Mouse (Mus musculus) left cerebral cortex, adult 8-10 months (tissue): ENCODE measurements at regions not wholly inside any gene's neighbourhood (a gene's known extent, or its start where the extent isn't known, plus 50 kb on each side); places are given as distances from the start of the nearest gene placed in this dataset.
A peak's percentile ranks its signal among the peaks of the same experiment; 100 is the strongest.

ENCODE experiments used
- DNase-seq, 2 experiments: peaks; one replicate each; pipeline ENCODE4 v3.0.0; 2022; ENCODE audit warnings: low spot score in 2 of 2

DNA sequence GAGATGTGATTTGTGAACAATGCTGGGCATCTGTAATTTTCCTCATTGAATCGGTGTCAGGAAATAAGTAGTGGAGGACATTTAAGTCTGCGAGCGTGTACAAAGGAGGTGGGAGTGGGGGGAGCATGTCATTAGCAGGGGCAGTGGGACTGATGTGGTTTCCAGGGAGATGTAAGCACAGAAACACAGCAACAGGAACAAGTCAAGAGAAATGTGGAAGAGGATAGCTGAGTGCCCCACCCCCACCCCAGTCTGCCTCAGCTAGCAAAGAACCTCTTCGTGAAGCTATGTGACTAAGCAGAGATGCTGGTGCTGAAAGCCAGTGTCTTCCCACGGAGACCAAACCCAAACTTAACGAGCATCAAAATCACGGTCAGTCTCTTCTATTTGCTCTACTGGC lies 151.9 kb downstream of the Drd1 start:
- no peak for DNase-seq

DNA sequence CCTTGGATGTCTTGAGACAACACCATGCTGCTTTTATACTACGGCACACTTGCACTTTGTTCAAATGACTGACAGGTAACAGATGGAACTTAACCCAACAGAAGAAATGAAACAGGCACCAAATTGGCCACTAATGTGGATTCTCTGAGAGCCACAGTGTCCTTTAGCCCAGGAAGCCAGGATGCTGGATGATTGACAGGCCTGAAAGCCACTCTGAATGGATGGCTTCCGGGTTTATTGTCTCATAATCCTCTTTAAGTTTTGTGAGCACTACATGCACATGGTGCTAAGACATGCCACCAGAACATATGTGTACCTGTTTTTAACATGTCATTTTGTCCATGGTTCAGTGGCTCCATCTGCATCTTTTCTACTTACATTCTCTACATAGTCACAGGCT lies 152.7 kb downstream of the Drd1 start:
- no peak for DNase-seq

DNA sequence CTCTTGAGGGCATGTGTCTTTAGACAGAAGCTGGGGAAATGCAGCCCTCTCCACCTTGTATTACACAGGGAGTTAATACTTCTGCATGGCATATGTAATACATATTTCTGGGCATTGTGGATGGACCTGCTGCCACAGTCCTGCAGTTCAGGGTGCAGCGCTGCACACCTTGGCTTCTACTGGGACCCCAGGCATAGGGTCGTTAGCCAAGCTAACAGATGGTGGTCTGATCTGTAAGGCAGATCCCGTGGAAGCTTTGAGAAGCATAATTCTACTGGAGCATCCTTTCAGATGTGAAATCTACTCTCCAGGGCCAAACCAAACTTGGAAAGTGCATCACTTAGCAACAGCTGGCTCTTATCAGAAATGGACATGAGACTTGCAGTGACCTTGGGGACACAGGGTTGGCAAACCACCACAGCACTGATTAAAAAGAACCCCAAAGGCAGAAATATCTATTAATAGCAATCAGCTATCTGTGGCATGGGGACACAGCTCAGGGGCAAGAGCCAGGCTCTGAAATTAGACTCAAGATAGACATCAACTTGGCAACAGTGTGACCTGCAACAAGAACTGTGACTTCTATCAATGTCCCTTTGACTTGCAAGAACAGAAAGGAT lies 155.0 kb downstream of the Drd1 start:
- DNase-seq: no peak

DNA sequence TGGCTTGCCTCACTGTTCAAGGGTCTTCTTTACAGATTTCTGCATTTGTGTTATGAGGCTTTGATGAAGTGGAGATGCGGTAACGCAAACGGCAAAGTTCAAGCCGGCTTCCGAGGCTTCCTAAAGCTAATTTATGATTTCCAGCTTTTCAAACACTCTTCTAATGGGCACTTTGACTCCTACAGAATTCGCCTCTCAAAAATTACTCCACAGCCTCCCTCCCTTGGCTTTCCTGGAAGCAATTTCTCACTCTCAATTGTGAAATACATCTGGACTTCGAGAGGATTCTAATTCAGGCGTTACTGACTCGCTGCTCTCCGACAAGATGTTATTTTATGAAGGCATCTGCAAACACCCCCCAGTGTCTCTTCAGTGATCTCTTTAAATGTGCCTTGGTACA lies 157.2 kb downstream of the Drd1 start:
- DNase-seq: no peak

DNA sequence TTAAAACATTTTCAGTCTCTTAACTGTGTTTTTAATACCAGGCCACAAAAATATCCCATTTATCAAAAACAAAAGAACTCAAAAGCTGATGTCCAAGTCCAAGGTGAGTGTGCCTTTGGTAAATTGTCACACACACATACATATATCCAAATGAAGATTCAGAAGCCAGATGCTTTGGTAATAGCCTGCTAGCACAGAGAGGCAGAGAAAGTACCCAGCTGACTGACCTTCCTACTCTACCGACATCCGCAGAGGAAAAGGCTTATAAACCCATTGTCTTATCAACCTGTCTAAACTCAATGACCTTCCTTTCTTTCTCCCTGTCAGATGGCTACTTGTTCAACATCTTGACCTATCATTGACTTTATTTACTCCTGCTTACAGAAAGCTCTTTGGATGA lies 158.3 kb downstream of the Drd1 start:
- DNase-seq: no peak

DNA sequence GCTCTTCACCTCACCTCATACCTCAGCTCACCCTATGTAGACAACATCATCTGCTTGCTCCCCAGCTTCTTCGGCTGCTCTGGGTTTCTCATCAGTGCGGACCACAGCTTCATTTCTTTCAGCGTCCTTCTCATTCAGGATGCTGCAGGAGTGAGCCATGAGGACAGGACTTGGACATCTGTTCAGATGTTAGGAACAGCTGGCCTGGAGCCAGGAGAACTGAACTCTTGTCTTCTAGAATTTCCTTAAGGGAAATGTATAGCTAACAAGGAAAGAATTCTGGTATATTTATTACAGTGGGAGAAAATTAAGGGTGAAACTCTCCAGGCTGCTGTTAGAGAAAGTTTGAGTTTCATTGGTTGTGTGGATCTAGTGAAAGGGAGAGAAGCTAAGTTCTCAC lies 167.1 kb downstream of the Drd1 start:
- no peak for DNase-seq

DNA sequence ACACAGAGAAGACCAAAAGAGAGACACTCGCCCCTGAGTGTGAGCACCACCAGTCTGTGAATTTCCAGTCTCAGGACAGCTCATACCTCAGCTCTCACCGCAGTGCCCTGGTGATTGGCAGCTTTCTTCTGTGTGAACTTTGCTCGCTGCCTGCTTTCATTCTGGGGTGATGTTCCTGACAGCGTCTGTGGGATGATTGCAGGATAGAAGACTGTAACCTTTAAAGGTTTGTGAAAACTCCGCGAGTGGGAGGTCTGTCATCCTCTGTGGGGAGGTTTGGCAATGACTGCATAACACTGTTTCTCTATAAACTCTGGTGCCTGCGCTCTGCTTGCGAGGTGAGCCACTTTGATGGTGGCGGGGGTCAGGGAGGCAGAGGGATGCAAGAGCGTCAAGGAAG lies 169.7 kb downstream of the Drd1 start:
- DNase-seq: no peak

DNA sequence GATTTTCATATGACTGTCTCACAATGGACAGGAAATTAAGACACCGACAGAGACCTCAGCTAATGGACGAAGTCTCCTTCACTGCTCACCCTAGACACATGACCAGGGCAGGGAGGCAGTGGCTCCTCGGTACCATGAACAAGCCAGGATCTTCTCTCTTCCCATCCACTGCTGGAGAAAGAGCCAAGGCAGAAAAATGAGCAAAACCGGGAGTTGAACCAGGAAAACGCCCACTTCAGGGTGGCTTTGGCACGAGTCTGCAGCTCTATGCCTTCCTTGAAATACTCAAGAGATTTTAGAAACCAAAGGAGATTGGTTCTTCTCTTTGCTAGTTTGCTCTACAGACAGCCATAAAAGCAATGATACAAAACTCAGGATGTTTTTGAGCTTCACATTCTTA lies 172.3 kb downstream of the Drd1 start:
- DNase-seq: peak in 1 of 2 experiments; percentile 27

DNA sequence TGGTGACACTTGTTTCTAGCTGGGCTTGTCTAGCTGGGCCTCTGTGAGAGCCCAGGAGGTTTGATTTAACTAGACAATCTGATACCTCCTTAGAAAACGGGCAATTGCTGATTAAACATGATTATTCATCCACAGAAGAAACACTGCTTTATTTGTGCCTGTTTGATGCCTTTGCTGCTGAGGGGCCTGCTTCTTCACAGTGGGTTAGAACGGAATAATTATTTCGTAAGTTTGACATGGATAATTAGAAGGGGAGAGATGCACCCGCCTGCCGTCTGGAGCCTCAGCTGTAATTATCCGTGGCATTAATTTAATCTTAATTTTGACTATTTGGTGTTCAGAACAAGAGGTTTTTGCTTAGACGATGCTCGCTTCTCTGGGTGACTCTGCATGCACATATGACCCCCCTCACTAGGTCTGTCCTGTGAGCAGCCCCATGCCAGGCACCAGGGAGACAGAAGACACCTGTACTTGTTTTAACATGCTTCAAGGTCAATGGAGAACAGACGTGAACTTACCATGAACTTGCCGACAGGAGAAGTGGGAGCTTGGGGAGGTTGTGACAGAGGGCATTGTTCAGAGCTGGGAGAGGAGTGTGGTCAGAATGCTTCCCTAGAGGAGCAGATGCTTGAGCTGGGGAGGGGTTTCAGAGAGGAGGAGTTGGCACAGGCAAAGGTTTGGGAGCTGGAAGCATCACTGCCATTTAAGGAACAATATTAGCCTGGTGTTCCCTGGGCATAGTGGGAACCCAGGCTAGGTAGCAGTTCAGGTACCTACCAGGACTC lies 174.8 kb downstream of the Drd1 start:
- DNase-seq: no peak

DNA sequence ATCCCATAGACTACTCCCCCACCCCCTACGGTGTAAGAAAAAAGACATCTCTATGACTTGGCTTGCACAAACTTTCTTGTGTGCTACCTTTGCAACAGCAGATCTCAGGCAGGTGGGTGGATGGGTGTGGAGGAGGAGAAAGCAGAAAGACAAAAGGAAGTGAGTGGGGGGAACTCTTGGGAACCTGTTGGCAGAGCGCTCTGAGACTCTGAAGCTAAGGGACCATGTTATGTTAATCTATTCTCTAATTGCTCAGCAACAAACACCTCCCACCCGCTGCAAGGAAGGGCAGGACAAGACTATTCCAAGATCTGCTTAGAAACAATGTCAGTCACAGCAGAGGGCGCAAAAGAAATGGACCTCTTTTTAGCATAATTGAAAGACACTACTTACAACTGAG lies 180.0 kb downstream of the Drd1 start:
- peak in 1 of 2 experiments; percentile 67 for DNase-seq

DNA sequence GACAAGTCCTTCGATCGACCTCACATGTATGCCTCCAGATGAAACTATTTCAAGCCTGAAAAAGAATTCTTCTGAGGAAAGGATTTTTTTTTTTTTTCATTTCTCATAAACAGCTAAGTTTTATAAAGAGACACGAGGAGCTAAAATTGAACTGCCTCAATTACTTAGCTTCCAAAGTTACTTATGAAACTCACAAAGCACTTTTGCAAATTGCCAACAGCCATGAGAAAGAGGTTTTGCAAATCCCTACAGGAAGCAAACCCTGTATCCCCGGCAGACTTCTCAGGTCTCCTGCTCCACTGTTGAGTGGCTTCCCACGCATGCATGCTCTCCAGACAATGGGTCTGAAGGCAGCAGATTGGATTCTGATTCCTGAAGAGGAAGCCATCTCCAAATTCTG lies 190.2 kb downstream of the Drd1 start:
- no peak for DNase-seq

DNA sequence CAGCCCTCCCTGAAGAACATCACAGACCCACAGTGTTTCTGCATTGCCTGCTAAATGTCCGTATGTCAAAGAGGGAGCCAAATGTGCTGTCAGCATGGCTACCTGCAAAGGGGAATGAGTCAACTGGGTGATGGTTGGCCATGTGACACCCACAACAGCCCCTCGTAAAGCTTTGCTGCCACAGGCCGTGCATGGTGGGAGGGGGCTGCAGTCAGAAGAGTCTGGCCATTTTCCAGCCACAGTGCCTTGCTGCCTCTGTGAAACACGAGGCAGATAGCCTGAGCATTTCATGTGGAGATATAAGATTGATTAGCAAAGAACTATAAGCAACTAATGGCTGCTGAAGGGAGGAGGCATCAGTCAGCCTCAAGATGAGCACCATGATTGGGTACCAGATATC lies 193.2 kb downstream of the Drd1 start:
- DNase-seq: no peak

DNA sequence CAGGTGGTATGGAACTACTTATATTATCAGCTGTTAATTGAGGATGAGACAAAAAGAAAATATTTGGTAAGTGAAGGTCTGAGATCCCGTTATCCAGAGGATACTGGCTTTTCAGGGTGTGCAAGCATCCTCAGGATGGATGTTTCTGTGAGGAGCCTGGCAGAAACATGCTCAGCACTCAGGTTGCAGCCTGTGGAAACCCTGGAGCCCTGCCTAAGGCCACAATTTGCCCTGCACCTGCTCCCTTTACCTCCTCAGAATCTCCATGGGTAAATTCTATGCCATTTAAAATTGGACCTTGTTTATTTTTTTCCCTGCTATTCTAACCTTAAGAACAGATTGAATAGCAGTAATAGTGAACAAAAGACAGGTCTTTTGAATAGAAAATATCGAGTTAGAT lies 201.3 kb downstream of the Drd1 start:
- DNase-seq: no peak

DNA sequence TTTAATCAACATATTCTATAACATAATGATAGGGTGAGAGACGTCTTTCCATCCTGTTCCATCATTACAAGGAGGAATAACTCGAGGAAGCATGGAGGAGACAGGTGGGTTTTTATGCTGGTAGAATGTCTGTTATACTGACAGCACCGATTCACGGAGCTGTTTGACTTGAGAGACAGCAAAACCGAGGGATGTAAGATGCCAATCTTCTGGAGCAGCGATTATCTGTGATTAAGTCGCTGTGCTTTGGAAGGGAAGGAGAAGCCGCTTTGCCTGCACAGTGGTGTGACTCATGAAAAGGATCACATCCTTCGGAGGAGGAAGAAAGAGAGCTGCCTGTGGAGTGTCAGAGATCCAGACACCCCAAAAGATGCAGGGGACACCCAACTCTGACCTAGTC lies 205.4 kb downstream of the Drd1 start:
- no peak for DNase-seq

DNA sequence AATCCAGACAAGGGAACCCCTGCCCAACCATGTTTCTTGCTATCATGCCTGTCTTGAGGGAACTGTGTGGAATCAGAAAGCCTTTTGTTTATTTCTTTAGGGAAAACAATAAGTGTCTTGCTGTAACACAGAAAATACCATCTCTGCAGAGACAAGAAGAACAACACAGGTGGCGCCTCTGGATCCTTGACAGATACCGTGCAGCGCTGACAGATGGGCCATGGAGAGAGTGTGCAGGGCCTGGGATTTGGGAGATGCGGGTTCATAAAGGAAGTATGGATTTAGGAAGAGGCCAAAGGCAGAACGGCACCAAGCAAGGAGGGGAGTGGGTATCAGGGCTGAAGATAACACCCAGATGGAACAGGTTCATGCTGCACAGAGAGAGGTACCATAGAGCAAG lies 209.3 kb downstream of the Drd1 start:
- no peak for DNase-seq

DNA sequence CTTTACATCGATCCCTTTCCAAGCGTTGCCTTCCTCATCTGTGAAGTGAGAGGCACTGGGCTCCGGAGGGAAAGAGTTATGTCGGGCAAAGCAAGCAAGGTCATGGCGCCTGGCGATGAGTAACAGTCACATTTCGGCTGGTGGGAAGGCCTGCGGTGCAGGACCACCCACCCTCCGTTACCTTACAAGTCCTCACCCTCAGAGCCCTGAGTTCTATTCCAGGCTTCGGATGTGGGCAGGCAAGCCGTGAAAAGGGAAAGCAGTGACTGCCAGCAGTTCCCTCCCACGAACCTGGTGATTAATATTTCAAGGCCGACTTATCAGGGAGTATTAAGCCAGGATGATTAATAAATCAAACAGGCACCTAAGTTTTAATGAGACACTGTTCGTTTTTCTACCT lies 209.7 kb downstream of the Drd1 start:
- DNase-seq: no peak

DNA sequence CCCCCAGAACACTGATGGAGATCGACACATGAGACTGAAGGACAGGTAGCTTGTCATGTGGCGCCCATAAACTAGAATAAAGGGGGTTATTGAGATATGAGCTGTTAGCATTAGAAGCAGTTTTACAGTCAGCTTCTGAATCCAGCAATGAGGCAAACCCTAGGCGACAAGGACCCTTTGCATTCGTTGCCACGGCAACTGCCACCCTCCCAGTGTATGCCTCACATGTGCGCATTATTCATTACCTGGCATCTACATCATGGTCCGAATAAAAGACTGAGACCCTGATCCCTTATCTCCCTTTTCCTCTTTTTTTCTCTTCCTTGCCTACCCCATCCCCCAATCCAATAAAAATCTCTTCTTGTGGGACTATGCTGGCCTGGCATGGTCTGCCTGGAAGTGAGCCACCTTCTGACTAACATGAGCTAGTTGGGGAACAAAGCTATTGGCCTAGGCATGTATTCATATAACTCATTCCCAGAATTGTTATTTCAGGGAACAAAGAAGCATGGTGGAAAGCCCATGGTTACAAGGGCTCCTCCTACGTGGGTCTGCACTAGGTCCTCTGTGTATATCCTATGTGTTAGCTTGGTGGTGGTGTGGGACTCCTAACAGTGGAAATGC lies 229.4 kb downstream of the Drd1 start:
- DNase-seq: no peak

DNA sequence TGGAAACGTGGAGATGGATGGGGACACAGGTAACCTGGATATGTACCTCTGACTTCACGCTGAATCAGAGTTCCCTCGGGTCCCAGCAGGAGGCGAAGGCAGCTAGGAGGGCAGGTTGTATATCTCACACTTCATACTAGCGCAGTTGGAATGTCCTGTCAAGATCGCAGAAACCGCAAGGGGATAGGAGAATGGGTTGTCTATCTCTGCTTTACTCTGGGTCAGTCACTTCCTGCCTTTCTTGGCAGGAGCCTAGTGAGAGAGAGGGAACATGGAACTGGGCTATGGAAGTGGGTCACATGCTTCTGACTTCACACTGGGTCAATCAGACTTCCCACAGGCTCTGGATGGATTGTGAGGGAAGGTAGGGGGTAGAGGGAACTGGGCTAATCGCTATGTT lies 233.4 kb downstream of the Drd1 start:
- DNase-seq: no peak

DNA sequence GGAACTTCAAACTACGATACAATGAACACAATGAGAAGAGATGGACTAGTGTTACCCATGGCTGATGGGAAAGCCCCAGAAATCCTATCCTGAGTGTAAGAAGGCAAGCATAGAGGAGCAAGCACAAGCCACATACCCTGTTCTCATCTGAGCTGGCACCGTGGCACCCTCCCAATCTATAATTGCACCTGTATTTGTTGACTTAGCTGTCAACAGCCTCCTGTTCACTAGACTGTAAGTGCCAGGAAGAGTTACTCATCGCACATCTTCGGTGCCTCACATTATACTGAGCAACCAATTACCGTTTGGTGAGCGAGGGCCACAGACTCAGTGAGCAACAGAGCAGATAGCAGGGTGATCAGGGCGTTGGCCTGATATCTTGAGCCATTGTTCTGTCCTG lies 239.9 kb downstream of the Drd1 start:
- DNase-seq: peak in 1 of 2 experiments; percentile 16

DNA sequence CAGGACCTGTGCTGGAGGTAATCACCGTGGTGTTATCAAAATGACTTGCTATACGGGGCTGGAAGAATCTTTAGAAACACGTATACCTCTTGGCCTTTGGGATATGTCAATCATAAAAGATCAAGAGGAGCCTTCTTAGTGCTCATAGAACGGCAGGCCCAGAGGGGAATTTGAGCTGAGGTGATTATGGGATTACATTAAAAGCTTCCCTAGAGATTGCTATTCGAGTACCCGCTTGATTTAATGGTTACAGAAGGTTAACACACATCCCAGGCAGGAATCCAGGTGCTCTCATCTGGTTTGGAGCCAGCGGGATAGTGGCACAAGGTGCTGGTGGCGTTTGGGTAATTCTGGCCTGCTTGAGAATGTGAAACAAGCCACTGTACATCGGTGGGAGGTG lies 241.4 kb downstream of the Drd1 start:
- DNase-seq: no peak

DNA sequence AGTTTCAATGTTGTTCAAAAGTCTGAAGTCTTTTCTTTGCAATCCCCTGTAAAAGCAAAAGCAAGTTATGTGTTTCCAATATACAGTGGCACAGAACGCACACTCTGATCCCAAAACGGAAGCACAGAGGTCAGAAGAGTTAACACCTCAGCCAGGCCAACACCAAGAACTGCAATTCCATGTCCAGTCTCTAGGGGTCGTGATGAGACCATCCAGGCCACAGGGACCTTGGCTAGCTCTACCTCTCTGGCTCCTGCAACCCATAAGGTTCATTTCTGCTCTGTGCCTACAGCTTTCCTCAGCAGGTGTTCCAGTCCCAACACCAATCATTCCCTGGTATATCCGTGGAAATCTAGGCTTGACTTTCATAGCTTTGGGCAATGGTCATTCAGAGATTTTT lies 243.6 kb downstream of the Drd1 start:
- DNase-seq: no peak

DNA sequence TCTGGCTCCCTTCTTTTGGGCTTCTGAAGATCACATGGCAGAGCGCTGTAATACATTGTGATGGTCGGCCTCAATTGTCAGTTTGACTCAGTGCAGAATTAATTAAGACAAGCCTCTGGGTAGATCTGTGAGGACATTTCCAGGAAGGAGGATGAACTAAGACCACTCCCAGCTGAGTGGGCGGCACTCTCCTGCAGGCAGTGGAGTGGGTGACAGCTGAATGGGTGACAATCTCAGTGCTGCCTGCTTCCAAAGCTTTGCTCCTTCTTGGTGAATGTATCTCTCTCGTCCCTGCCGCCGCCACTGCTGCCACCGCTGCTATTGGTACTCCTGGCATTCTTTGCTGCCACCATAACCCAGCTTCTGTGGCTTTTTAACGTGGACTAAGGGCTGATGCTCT lies 244.4 kb downstream of the Drd1 start:
- DNase-seq: no peak
